Mouse (Mus musculus): Measurements from ENCODE around the gene Tlr5. TPM values are rescaled to one million over a fixed set of nuclear protein-coding genes. Genes with fewer than 3 reads are reported as not detected.

Gene Tlr5
- polyA plus RNA-seq, 1 experiment from 2014 or later, result 1.2 TPM

GRCm38 (mm10) chr1:182918718-182919346, 35.8 kb upstream of the Tlr5 start:
- Histone ChIP-seq H3K36me3 (ENCODE audit: control insufficient read depth, insufficient read depth) (no peaks in the 10 kb centered on the region), H3K27ac (ENCODE audit: low read length) (no peak overlapping the region), H3K4me1 (ENCODE audit: control insufficient read depth, low read depth, low read length) (no peaks in the 10 kb centered on the region; the same call in none of the 2 replicates), H3K9ac (ENCODE audit: low read depth, low read length) (no peak overlapping the region), H3K4me3 (ENCODE audit: low read depth, low read length) (no peak overlapping the region), H3K4me2 (ENCODE audit: low read depth, low read length) (no peak overlapping the region), H3K27me3 (ENCODE audit: control insufficient read depth, insufficient read depth, low read depth, low read length) (no peaks in the 10 kb centered on the region), H3K9me3 (replicated peaks; ENCODE audit: control insufficient read depth, low read length) (no peaks in the 10 kb centered on the region)
- WGBS (ENCODE audit: insufficient replicate concordance), result 52% methylated on average over 8 of the region's 8 CpGs
- ATAC-seq (ENCODE audit: low read depth), result no peak

- H3K4me2 ChIP-seq (ENCODE audit: low read depth, low read length), result no peak overlapping the region
- no peaks in the 10 kb centered on the region for H3K36me3 ChIP-seq (ENCODE audit: control insufficient read depth, insufficient read depth)
- 28% methylated on average over 4 of the region's 4 CpGs for WGBS (ENCODE audit: insufficient replicate concordance)
Measured at GRCm38 (mm10) chr1:182922824-182923223, 31.8 kb upstream of the Tlr5 start.

GRCm38 (mm10) chr1:182926465-182926864, 28.1 kb upstream of the Tlr5 start:
- ATAC-seq (ENCODE audit: low read depth), result no peak
- Histone ChIP-seq H3K27ac (ENCODE audit: low read length) (no peak overlapping the region), H3K4me3 (ENCODE audit: low read depth, low read length) (no peak overlapping the region), H3K36me3 (ENCODE audit: control insufficient read depth, insufficient read depth) (no peaks in the 10 kb centered on the region), H3K9me3 (replicated peaks; ENCODE audit: control insufficient read depth, low read length) (no peaks in the 10 kb centered on the region), H3K4me2 (ENCODE audit: low read depth, low read length) (no peak overlapping the region), H3K27me3 (ENCODE audit: control insufficient read depth, insufficient read depth, low read depth, low read length) (no peaks in the 10 kb centered on the region), H3K9ac (ENCODE audit: low read depth, low read length) (no peak overlapping the region), H3K4me1 (ENCODE audit: control insufficient read depth, low read depth, low read length) (no peaks in the 10 kb centered on the region)
- WGBS (ENCODE audit: insufficient replicate concordance), result 73% methylated on average over 6 of the region's 6 CpGs

More at GRCm38 (mm10) chr1:182922824-182923223, 31.8 kb upstream of the Tlr5 start:
- Histone ChIP-seq H3K9ac (ENCODE audit: low read depth, low read length) (no peak overlapping the region), H3K27me3 (ENCODE audit: control insufficient read depth, insufficient read depth, low read depth, low read length) (no peaks in the 10 kb centered on the region), H3K9me3 (replicated peaks; ENCODE audit: control insufficient read depth, low read length) (no peaks in the 10 kb centered on the region), H3K27ac (ENCODE audit: low read length) (no peak overlapping the region), H3K4me1 (ENCODE audit: control insufficient read depth, low read depth, low read length) (no peaks in the 10 kb centered on the region), H3K4me3 (ENCODE audit: low read depth, low read length) (no peak overlapping the region)
- no peak for ATAC-seq (ENCODE audit: low read depth)

GRCm38 (mm10) chr1:182927878-182928851, 26.4 kb upstream of the Tlr5 start:
- H3K9me3 ChIP-seq (replicated peaks; ENCODE audit: control insufficient read depth, low read length), result no peaks in the 10 kb centered on the region
- no peaks in the 10 kb centered on the region for H3K4me1 ChIP-seq (ENCODE audit: control insufficient read depth, low read depth, low read length)
- H3K9ac ChIP-seq (ENCODE audit: low read depth, low read length), result no peak overlapping the region
- H3K4me3 ChIP-seq (ENCODE audit: low read depth, low read length), result 0 out of 2 replicates have a peak overlapping the region, but pooled peaks have one; percentile 8
- H3K27ac ChIP-seq (ENCODE audit: low read length), result no peak overlapping the region
- ATAC-seq (ENCODE audit: low read depth), result no peak
- no peaks in the 10 kb centered on the region for H3K36me3 ChIP-seq (ENCODE audit: control insufficient read depth, insufficient read depth)
- H3K27me3 ChIP-seq (ENCODE audit: control insufficient read depth, insufficient read depth, low read depth, low read length), result no peaks in the 10 kb centered on the region
- WGBS (ENCODE audit: insufficient replicate concordance), result 19% methylated on average over 19 of the region's 19 CpGs
- H3K4me2 ChIP-seq (ENCODE audit: low read depth, low read length), result peak overlapping the region; percentile 43

- no peaks in the 10 kb centered on the region for H3K36me3 ChIP-seq (ENCODE audit: control insufficient read depth, insufficient read depth)
- WGBS (ENCODE audit: insufficient replicate concordance), result 29% methylated on average over 6 of the region's 6 CpGs
- ATAC-seq (ENCODE audit: low read depth), result no peak
Measured at GRCm38 (mm10) chr1:182935469-182935868, 19.1 kb upstream of the Tlr5 start.

GRCm38 (mm10) chr1:182937486-182938120, 17.0 kb upstream of the Tlr5 start:
- Histone ChIP-seq H3K4me3 (ENCODE audit: low read depth, low read length) (no peak overlapping the region), H3K27me3 (ENCODE audit: control insufficient read depth, insufficient read depth, low read depth, low read length) (no peaks in the 10 kb centered on the region), H3K36me3 (ENCODE audit: control insufficient read depth, insufficient read depth) (no peaks in the 10 kb centered on the region), H3K4me1 (ENCODE audit: control insufficient read depth, low read depth, low read length) (no peaks in the 10 kb centered on the region), H3K9ac (ENCODE audit: low read depth, low read length) (no peak overlapping the region), H3K27ac (ENCODE audit: low read length) (no peak overlapping the region), H3K9me3 (replicated peaks; ENCODE audit: control insufficient read depth, low read length) (no peaks in the 10 kb centered on the region), H3K4me2 (ENCODE audit: low read depth, low read length) (no peak overlapping the region)
- 48% methylated on average over 10 of the region's 10 CpGs for WGBS (ENCODE audit: insufficient replicate concordance)
- ATAC-seq (ENCODE audit: low read depth), result no peak

More at GRCm38 (mm10) chr1:182935469-182935868, 19.1 kb upstream of the Tlr5 start:
- no peak overlapping the region for H3K4me2 ChIP-seq (ENCODE audit: low read depth, low read length)
- no peaks in the 10 kb centered on the region for H3K9me3 ChIP-seq (replicated peaks; ENCODE audit: control insufficient read depth, low read length)
- no peak overlapping the region for H3K4me3 ChIP-seq (ENCODE audit: low read depth, low read length)
- no peak overlapping the region for H3K9ac ChIP-seq (ENCODE audit: low read depth, low read length)
- no peak overlapping the region for H3K27ac ChIP-seq (ENCODE audit: low read length)
- no peaks in the 10 kb centered on the region for H3K27me3 ChIP-seq (ENCODE audit: control insufficient read depth, insufficient read depth, low read depth, low read length)
- no peaks in the 10 kb centered on the region for H3K4me1 ChIP-seq (ENCODE audit: control insufficient read depth, low read depth, low read length)

- no peak for ATAC-seq (ENCODE audit: low read depth)
- Histone ChIP-seq H3K36me3 (ENCODE audit: control insufficient read depth, insufficient read depth) (no peaks in the 10 kb centered on the region), H3K27me3 (ENCODE audit: control insufficient read depth, insufficient read depth, low read depth, low read length) (no peaks in the 10 kb centered on the region), H3K27ac (ENCODE audit: low read length) (no peak overlapping the region), H3K4me3 (ENCODE audit: low read depth, low read length) (no peak overlapping the region), H3K9me3 (replicated peaks; ENCODE audit: control insufficient read depth, low read length) (no peaks in the 10 kb centered on the region), H3K4me2 (ENCODE audit: low read depth, low read length) (no peak overlapping the region), H3K4me1 (ENCODE audit: control insufficient read depth, low read depth, low read length) (no peaks in the 10 kb centered on the region), H3K9ac (ENCODE audit: low read depth, low read length) (no peak overlapping the region)
- WGBS (ENCODE audit: insufficient replicate concordance), result 58% methylated on average over 2 of the region's 2 CpGs
Measured at GRCm38 (mm10) chr1:182941921-182942320, 12.7 kb upstream of the Tlr5 start.

GRCm38 (mm10) chr1:182943911-182944310, 10.7 kb upstream of the Tlr5 start:
- H3K9me3 ChIP-seq (replicated peaks; ENCODE audit: control insufficient read depth, low read length), result no peaks in the 10 kb centered on the region
- no peak overlapping the region for H3K9ac ChIP-seq (ENCODE audit: low read depth, low read length)
- no peaks in the 10 kb centered on the region for H3K27me3 ChIP-seq (ENCODE audit: control insufficient read depth, insufficient read depth, low read depth, low read length)
- H3K36me3 ChIP-seq (ENCODE audit: control insufficient read depth, insufficient read depth), result no peaks in the 10 kb centered on the region
- no peak overlapping the region for H3K4me2 ChIP-seq (ENCODE audit: low read depth, low read length)
- 72% methylated on average over 3 of the region's 3 CpGs for WGBS (ENCODE audit: insufficient replicate concordance)
- H3K27ac ChIP-seq (ENCODE audit: low read length), result no peak overlapping the region
- no peaks in the 10 kb centered on the region for H3K4me1 ChIP-seq (ENCODE audit: control insufficient read depth, low read depth, low read length)
- no peak overlapping the region for H3K4me3 ChIP-seq (ENCODE audit: low read depth, low read length)
- no peak for ATAC-seq (ENCODE audit: low read depth)

Measured in liver, embryonic 16.5 days (tissue).